Mouse (Mus musculus) heart, embryonic 11.5 days (tissue): ENCODE results near the gene Klhdc3. TPM values are rescaled to one million over a fixed set of nuclear protein-coding genes. Genes with fewer than 3 reads are reported as not detected.
A peak's percentile ranks its signal among the peaks of the same experiment; 100 is the strongest.

Source experiments
- ATAC-seq: fragments of 200-750 bp; cut with Nextera tagmentation; replicated peaks from 2 replicates; pipeline ENCODE4 v1.8.0; 2017; ENCODE audit warnings: moderate library complexity; ENCODE audit not compliant: insufficient number of reproducible peaks, low FRiP score, low TSS enrichment
- H3K27ac ChIP-seq: fragments of 300-500 bp; sonication (generic); 2 replicates; pipeline ENCODE4 v1.5.1; 2014; ENCODE audit warnings: mild to moderate bottlenecking, low read depth, low read length
- H3K27me3 ChIP-seq: fragments of 300-500 bp; sonication (generic); 2 replicates; pipeline ENCODE4 v1.6.1; 2014; ENCODE audit warnings: mild to moderate bottlenecking, low read length, mixed read lengths; ENCODE audit not compliant: control insufficient read depth, insufficient read depth
- H3K36me3 ChIP-seq: fragments of 300-500 bp; sonication (generic); 2 replicates; pipeline ENCODE4 v1.6.1; 2014; ENCODE audit warnings: mild to moderate bottlenecking, low read length, moderate library complexity, mixed read lengths; ENCODE audit not compliant: control insufficient read depth, insufficient read depth
- H3K4me1 ChIP-seq: fragments of 300-500 bp; sonication (generic); 2 replicates; pipeline ENCODE4 v1.6.1; 2014; ENCODE audit warnings: low read length; ENCODE audit not compliant: control insufficient read depth, insufficient read depth
- H3K4me2 ChIP-seq: fragments of 300-500 bp; sonication (generic); 2 replicates; pipeline ENCODE4 v1.6.1; 2014; ENCODE audit warnings: mild to moderate bottlenecking, moderate library complexity
- H3K4me3 ChIP-seq: fragments of 300-500 bp; sonication (generic); 2 replicates; pipeline ENCODE4 v1.5.1; 2014; ENCODE audit warnings: low read depth, low read length
- H3K9ac ChIP-seq: fragments of 300-500 bp; sonication (generic); 2 replicates; pipeline ENCODE4 v1.6.1; 2014; ENCODE audit warnings: mild to moderate bottlenecking, low read depth, low read length, moderate library complexity
- H3K9me3 ChIP-seq: fragments of 300-500 bp; sonication (generic); replicated peaks from 2 replicates; pipeline ENCODE4 v1.6.1; 2016; ENCODE audit warnings: low read length; ENCODE audit not compliant: control insufficient read depth
- WGBS: fragments of 180-500 bp; shearing (Covaris S2); extraction: QIAGEN DNeasy Blood & Tissue Kit; methylation state at CpG from one replicate; pipeline ENCODE4 v1.1.7; 2014; ENCODE audit not compliant: insufficient replicate concordance; 5-methylcytosine and 5-hydroxymethylcytosine counted together
- polyA plus RNA-seq: library from polyadenylated mRNA; unstranded; fragments of >200 nt; fragmentation: Nextera tagmentation; extraction: Ambion mirVana; gene quantifications from 2 replicates; pipeline ENCODE4 v1.2.1, GENCODE M21; 2014

Gene Klhdc3
- polyA plus RNA-seq, 1 experiment from 2014 or later, result 117 TPM

DNA sequence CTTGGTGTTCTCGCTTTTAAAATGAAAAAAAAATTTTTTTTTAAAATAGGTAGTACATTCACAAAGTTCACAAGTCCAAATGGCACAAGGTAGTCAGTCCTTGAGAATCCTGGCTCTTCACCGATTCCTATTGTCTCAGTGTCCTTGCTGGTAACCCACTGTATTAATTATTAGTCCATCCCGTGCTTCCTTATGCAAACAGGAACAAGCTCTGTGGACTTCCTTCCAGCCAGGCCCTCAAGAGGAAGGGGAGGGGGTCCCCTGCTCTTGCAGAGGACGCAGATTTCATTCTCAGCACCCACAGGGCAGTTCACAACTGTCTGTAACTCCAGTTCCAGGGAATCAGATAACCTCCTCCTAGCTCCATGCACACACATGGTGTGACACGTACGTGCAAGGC is 24.7 kb downstream of the Klhdc3 start:
- no peak overlapping the region for H3K9ac ChIP-seq
- no peaks in the 10 kb centered on the region for H3K27me3 ChIP-seq
- no peak for ATAC-seq
- H3K4me2 ChIP-seq, result no peak overlapping the region
- no peak overlapping the region for H3K4me3 ChIP-seq
- no peaks in the 10 kb centered on the region for H3K9me3 ChIP-seq
- peaks cover 14% of the 10 kb centered on the region for H3K4me1 ChIP-seq
- H3K27ac ChIP-seq, result no peak overlapping the region
- peaks cover 57% of the 10 kb centered on the region for H3K36me3 ChIP-seq
- 77% methylated on average over 6 of the region's 6 CpGs for WGBS

DNA sequence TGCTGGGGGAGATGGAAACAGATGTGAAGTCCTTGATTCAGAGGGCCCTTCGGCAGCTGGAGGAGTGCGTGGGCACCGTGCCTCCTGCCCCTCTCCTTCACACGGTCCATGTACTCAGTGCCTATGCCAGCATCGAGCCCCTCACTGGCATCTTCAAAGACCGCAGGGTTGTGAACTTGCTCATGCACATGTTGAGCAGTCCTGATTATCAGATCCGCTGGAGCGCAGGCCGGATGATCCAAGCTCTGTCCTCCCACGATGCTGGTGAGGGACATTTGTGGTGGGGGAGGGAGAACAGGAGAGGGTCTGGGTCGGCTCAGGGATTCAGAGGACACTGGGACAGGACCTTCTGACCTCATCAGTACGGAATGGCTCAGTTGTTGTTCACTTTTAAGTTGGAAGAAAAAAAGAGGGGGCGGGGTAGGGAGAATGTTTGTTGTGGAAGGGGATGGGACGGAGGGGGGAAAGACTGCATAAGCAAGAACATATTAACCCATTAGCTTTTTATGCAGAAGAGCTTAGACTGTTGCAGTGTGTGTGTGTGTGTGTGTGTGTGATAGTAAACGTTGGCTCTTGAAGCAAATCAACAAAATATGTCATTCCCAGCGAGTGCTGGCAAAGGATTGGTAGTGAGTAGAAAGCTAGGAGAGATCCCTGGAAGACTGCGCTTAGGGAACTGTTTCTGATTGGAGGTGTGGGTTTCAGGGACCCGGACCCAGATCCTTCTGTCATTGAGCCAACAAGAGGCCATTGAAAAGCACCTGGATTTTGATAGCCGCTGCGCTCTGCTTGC is 28.8 kb downstream of the Klhdc3 start:
- Histone ChIP-seq H3K9ac (peak overlapping the region; percentile 94), H3K4me3 (peak overlapping the region; percentile 79), H3K36me3 (peaks cover 37% of the 10 kb centered on the region), H3K4me1 (peaks cover 24% of the 10 kb centered on the region), H3K9me3 (no peaks in the 10 kb centered on the region), H3K27ac (peak overlapping the region; percentile 97; the same call in 1 of the 2 replicates), H3K27me3 (no peaks in the 10 kb centered on the region), H3K4me2 (peak overlapping the region; percentile 93)
- ATAC-seq, result no peak
- WGBS, result 60% methylated on average over 20 of the region's 20 CpGs

DNA sequence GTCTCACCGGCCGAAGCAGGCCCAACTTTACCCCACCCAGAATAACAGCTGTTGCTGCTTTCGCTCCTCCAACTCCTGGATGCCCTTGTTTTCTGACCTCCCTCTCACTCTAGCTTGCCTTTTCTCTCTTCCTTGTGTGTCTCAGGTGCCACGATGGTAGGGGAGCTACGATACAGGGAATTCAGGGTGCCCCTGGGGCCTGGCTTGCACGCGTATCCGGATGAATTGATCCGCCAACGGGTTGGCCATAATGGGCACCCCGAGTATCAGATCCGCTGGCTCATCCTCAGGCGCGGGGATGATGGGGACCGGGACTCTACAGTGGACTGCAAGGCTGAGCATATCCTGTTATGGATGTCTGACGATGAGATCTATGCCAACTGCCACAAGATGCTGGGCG is 29.4 kb downstream of the Klhdc3 start:
- H3K4me1 ChIP-seq, result peaks cover 26% of the 10 kb centered on the region
- H3K36me3 ChIP-seq, result peaks cover 37% of the 10 kb centered on the region
- H3K27ac ChIP-seq, result peak overlapping the region; percentile 97
- peak overlapping the region; percentile 93 for H3K4me2 ChIP-seq
- no peaks in the 10 kb centered on the region for H3K27me3 ChIP-seq
- ATAC-seq, result no peak
- 72% methylated on average over 17 of the region's 17 CpGs for WGBS
- peak overlapping the region; percentile 79 for H3K4me3 ChIP-seq
- peak overlapping the region; percentile 94 for H3K9ac ChIP-seq
- H3K9me3 ChIP-seq, result no peaks in the 10 kb centered on the region

DNA sequence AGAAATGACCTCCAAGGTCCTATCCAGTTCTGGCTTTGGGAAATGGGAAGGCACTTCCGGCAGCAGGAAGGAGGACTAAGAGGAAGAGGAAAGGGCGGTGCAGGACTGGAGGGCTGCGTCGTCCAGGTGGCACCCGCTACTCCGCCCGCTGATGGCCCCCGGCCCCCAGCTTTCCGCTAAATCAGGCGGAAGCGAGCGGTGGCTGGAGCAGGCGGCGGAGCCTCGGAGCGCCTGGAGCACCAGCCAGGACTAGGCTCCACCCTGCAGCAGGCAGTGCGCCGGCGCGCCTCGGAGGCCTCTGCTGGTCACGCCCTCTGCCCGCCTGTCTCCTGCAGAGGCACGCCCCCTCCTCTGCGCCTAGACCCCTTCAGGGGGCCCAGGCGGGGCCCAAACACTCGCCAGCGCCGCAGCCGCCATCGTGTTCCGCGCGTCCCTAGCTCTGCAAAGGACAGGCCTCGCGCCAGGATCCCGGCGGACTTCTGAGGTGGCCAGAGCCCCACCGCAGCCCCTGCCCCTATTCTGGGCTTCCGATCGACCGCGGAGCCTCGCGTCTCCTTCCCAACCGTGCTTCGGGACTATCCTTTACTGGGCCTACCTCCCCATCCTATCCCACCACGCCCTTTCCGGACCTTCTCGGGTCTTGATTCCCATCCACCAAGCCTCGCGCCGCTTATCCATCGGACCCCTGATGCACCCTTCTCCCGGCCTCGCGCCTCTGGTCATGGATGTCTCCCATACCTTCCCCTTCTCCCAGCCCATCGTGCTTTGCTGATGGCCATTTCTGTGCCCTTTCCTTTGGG is 30.3 kb downstream of the Klhdc3 start, which contains the start of gene Cul7:
Gene Cul7 (plus strand): TSS at position 106 of the 800 bp plus-strand sequence.
- no peaks in the 10 kb centered on the region for H3K9me3 ChIP-seq
- peak; percentile 91 for ATAC-seq
- peak within 1 kb of the TSS; percentile 97 for H3K27ac ChIP-seq
- H3K9ac ChIP-seq, result peak within 1 kb of the TSS; percentile 94
- peaks cover 26% of the 10 kb centered on the region for H3K4me1 ChIP-seq
- H3K4me3 ChIP-seq, result peak within 1 kb of the TSS; percentile 79
- H3K27me3 ChIP-seq, result no peaks in the 10 kb centered on the region
- H3K36me3 ChIP-seq, result peaks cover 30% of the 10 kb centered on the region
- peak within 1 kb of the TSS; percentile 93 for H3K4me2 ChIP-seq
- under 1% methylated on average over 56 of the region's 58 CpGs for WGBS

DNA sequence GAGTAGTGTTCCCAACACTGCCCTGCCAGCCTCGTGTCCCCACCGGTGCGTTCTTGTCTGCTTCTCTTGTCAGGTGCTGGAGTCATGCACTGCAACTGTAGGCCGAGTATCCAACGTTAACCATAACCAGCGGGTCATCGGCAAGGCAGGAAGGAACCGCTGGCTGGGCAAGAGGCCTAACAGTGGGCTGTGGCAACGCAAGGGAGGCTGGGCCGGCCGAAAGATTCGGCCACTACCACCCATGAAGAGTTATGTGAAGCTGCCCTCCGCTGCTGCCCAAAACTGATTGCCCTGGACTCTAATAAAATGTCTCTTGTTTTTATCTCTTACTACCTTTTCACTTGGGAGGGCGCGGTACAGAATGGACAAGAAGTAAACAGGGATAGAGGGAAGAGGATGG is 30.9 kb downstream of the Klhdc3 start:
- WGBS, result 36% methylated on average over 15 of the region's 15 CpGs
- H3K4me2 ChIP-seq, result peak overlapping the region; percentile 93

DNA sequence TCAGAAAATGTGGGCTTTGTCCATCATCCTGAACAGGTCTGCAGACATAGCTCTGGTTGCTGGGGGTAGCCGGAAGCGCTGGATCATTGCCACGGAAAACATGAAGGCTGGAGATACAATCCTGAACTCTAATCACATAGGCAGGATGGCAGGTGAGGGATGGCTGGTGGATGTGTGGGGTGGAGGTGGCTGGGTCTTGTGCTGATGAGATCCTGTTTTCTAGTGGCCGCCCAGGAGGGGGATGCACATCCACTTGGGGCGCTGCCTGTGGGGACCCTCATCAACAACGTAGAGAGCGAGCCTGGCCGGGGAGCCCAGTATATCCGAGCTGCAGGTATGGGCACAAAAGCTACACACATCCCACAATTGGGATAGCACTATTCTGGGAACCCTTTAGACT is 32.3 kb downstream of the Klhdc3 start:
- Histone ChIP-seq H3K27ac (no peak overlapping the region), H3K4me2 (no peak overlapping the region), H3K27me3 (no peaks in the 10 kb centered on the region), H3K36me3 (peaks cover 13% of the 10 kb centered on the region), H3K9ac (no peak overlapping the region), H3K9me3 (no peaks in the 10 kb centered on the region), H3K4me1 (peaks cover 36% of the 10 kb centered on the region), H3K4me3 (no peak overlapping the region)
- WGBS, result 90% methylated on average over 9 of the region's 9 CpGs
- no peak for ATAC-seq

More for the DNA sequence above, 30.9 kb downstream of the Klhdc3 start:
- Histone ChIP-seq H3K9me3 (no peaks in the 10 kb centered on the region), H3K36me3 (peaks cover 27% of the 10 kb centered on the region), H3K9ac (peak overlapping the region; percentile 94), H3K27me3 (no peaks in the 10 kb centered on the region), H3K4me1 (peaks cover 30% of the 10 kb centered on the region), H3K4me3 (peak overlapping the region; percentile 79), H3K27ac (peak overlapping the region; percentile 97)
- ATAC-seq, result no peak

DNA sequence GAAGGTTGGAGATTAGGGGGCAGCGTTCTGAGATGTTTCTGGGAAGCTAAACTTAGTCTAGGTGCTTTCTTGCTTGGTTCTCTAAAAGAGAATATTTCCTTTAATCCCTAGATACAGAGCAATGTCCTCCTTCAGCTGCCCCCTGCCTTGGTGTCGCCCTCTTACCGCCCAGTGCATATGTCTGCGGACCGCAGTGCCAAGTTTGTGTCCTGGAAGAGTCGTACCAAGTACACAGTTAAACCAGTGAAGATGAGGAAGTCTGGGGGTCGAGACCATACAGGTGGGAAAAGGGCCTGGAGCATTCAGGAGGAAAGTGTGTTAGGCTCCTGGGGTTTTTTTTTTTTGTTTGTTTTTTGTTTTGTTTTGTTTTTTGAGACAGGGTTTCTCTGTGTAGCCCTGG is 33.4 kb downstream of the Klhdc3 start:
- no peak overlapping the region; the same call in 1 of the 2 replicates for H3K4me2 ChIP-seq
- H3K4me3 ChIP-seq, result no peak overlapping the region

DNA sequence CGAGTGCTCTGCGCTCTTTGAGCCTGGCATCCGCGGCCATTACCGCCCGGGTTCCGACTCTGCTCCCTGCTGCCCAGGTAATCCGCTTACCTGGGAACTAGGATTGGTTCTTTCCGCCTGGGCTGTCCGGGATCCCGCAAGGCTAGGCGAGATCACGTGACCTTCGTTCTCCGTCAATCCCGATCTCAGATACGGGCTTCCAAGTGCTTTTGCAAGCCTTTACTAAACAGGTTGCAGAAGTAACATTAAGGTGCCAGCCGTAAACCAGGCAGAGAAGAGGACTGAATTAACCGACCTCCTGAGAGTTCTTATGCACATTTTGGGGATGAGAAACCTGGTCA is 34.4 kb downstream of the Klhdc3 start:
- no peaks in the 10 kb centered on the region for H3K9me3 ChIP-seq
- peak overlapping the region; percentile 85 for H3K9ac ChIP-seq
- WGBS, result 0% methylated on average over 19 of the region's 19 CpGs
- H3K4me3 ChIP-seq, result peak overlapping the region; percentile 76
- peak overlapping the region; percentile 91 for H3K4me2 ChIP-seq
- H3K36me3 ChIP-seq, result peaks cover 5% of the 10 kb centered on the region
- H3K27ac ChIP-seq, result peak overlapping the region; percentile 78
- no peak for ATAC-seq
- H3K27me3 ChIP-seq, result no peaks in the 10 kb centered on the region
- H3K4me1 ChIP-seq, result peaks cover 24% of the 10 kb centered on the region

More for the DNA sequence above, 33.4 kb downstream of the Klhdc3 start:
- Histone ChIP-seq H3K36me3 (peaks cover 2% of the 10 kb centered on the region), H3K9ac (no peak overlapping the region), H3K4me1 (peaks cover 34% of the 10 kb centered on the region), H3K9me3 (no peaks in the 10 kb centered on the region), H3K27ac (no peak overlapping the region), H3K27me3 (no peaks in the 10 kb centered on the region)
- WGBS, result 85% methylated on average over 7 of the region's 7 CpGs
- no peak for ATAC-seq
